Mouse (Mus musculus) naive thymus-derived CD4-positive, alpha-beta T cell, adult 5 months (primary cell): Measurements from ENCODE around the gene Olfr213. TPM values are rescaled to one million over a fixed set of nuclear protein-coding genes. Genes with fewer than 3 reads are reported as not detected.

Experiments used
- polyA plus RNA-seq: library from polyadenylated mRNA; unstranded; fragments of 100-300 nt; shearing (Covaris generic); gene quantifications from one replicate; pipeline ENCODE4 v1.2.1, GENCODE M21; 2017

Olfr213 gene
- not detected for polyA plus RNA-seq

GRCm38 (mm10) chr6:116538156-116538555 is at the start of gene Olfr213:
TSS of gene Olfr213 (plus strand) at chr6:116538456.

GRCm38 (mm10) chr6:116488791-116489190 is 49.5 kb upstream of the Olfr213 start, which contains the start of gene Olfr211:
TSS of gene Olfr211 (plus strand) at chr6:116489091.

GRCm38 (mm10) chr6:116506302-116507003 is 31.8 kb upstream of the Olfr213 start, which contains the start of gene Olfr212:
TSS of gene Olfr212 (plus strand) at chr6:116506516.

GRCm38 (mm10) chr6:116550841-116551240 is 12.6 kb downstream of the Olfr213 start, which contains the start of gene Gm5580:
TSS of gene Gm5580 (plus strand) at chr6:116551141.

GRCm38 (mm10) chr6:116553935-116554334 is 15.7 kb downstream of the Olfr213 start, which contains the start of gene Olfr214:
TSS of gene Olfr214 (plus strand) at chr6:116554235.

GRCm38 (mm10) chr6:116584095-116584494 is 45.8 kb downstream of the Olfr213 start, which contains the start of gene Olfr215:
TSS of gene Olfr215 (minus strand) at chr6:116584195.

Other genes starting within 250 kb of the Olfr213 start
- gene March8, start 200.4 kb upstream of the Olfr213 start, polyA plus RNA-seq = not detected
- gene Alox5, start 77.3 kb upstream of the Olfr213 start, polyA plus RNA-seq = not detected
- not detected for gene Olfr211, start 49.4 kb upstream of the Olfr213 start, polyA plus RNA-seq
- not detected for gene Olfr212, start 31.9 kb upstream of the Olfr213 start, polyA plus RNA-seq
- gene Gm5580, start 12.7 kb downstream of the Olfr213 start, polyA plus RNA-seq = not detected
- not detected for gene Olfr214, start 15.8 kb downstream of the Olfr213 start, polyA plus RNA-seq
- 0.11 TPM for gene Olfr215, start 45.7 kb downstream of the Olfr213 start, polyA plus RNA-seq
- gene Zfp422, start 90.5 kb downstream of the Olfr213 start, polyA plus RNA-seq = 21.8 TPM
- not detected for gene Depp1, start 112.2 kb downstream of the Olfr213 start, polyA plus RNA-seq
- gene Rassf4, start 135.5 kb downstream of the Olfr213 start, polyA plus RNA-seq = not detected
- gene Tmem72, start 178.5 kb downstream of the Olfr213 start, polyA plus RNA-seq = 0.02 TPM